Mouse (Mus musculus): Measurements from ENCODE around the gene Myod1.

The Myod1 gene

DNA sequence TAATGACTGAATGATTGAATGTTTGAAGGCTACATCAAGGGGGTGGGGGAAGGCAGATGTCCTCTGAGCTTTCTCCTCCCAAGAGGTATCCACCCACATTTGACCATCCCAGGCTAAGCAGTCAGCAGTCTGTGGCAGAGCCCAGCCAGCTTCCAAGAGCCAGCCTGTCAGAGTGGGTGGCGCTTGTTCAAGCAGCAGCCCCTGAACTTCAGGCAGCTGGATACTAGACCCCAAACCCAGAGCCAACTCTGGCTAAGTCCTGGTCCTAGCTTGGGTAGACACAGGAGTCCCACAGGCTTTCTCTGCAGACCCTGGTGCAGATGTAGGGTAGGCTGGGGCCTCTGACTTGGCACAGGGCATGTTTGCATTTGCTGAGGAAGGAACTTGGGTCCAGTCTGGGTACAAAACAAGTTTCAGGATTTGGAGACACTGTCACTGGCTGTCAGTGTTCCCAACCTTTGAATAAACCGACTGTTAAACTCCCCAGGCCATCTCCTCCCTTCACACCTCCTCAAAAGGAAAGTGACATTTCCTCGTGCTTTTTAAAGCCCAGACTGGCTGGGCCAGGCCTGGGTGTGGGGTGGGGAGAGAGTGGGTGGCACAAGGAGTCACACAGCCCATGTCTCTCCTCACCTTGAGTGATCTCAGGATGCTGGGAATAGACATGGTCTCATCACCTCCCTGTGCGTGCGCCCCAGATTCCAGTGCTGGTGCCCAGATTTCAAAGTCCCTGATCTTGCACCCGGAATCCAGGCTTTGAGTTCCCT lies 37.9 kb downstream of the Myod1 start:
- intact Hi-C loops (cut with DNase I): no loop called here

DNA sequence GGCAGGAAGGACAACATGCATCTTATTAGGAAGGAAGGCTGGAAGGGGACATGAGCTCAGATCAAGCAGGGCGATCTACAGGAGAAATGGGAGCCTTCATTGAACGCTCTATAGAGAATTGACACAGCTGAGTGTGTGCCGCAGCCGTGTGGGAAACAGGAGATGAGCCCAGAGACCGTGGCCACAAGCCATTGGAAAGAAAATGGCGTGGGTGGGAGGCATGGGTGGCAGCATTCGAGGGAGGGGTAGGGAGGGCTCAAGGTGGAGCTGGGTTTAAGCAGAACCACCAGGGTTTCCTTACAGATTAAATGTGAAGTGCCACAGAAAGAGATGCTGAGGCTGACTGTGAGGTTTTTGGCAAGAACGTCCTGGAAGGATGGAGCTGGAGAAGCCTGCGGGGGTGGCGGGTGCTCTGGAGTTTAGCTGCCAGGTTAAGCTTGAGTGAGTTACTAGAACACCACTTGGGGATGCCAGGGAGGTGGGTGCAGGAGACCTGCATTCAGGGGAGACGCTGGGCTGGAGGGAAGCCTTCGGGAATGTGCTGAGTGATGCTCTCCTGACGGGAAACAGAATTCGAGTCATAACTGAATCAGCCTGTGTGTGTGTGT lies 39.6 kb downstream of the Myod1 start:
- intact Hi-C loops (cut with DNase I): no loop called here

DNA sequence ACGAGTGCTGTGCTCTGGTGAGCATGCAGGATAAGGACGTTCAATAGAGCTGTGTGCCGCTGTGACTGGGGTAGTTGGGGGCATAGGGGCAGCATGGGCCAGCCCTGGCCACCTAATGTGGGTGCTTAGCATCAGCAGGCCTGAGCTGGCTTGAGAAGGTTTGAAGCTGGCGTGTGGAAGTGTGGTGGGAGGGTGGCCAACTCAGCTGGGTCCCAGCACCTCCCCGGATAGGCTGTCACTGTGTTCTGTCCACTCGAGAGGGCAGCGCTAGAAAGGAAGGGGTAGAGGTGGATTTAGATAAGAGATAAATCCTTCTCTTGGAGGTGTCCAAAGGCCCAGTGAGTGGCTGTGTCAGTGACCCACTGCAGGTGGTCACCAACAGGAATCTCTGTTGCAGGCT lies 41.2 kb downstream of the Myod1 start:
- intact Hi-C loops (cut with DNase I): no loop called here

DNA sequence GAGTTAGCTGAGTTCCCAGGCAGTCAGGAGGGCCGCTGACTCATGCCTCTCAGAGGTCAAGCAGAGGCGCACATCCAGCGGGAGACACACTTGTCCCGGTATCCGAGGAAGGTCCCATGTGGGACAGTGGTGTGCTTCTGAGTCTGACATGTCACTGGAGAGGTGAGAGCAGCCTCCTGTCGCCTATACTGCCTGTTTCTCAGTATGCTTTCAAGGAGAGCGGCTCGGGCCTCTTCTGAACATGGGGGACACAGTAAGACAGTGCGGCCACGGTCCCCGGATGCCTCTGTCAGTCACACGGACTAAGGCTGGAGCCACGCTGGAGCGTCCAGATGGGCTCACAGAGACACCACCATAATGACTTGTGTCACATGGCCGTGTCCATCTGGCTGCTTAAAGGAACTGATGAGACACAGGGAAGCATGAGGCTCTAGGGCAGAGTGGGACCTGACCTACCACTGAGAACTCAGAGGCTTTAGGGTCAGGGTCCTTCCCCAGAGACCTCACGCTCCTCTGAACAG lies 41.9 kb downstream of the Myod1 start:
- intact Hi-C loops (cut with DNase I): no loop called here

DNA sequence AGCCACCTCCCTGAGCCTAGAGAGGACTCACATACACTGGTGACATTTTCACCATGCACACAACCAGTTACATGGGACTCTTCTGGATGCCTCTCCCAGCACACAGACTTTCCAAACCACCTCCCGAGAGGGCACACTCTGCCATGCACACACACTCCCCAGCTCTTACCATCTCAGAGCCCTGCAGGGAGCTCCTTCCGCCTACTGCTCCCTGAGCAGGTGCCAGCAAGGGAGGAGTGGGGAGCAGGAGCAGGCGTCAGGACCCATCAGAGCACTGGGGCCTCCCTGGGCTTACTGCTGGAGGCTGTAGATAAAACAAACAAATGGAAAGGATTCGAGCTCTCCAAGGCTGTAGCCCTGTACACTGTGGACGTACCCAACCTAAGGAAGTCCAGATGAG lies 45.3 kb downstream of the Myod1 start:
- intact Hi-C loops (cut with DNase I): no loop called here

DNA sequence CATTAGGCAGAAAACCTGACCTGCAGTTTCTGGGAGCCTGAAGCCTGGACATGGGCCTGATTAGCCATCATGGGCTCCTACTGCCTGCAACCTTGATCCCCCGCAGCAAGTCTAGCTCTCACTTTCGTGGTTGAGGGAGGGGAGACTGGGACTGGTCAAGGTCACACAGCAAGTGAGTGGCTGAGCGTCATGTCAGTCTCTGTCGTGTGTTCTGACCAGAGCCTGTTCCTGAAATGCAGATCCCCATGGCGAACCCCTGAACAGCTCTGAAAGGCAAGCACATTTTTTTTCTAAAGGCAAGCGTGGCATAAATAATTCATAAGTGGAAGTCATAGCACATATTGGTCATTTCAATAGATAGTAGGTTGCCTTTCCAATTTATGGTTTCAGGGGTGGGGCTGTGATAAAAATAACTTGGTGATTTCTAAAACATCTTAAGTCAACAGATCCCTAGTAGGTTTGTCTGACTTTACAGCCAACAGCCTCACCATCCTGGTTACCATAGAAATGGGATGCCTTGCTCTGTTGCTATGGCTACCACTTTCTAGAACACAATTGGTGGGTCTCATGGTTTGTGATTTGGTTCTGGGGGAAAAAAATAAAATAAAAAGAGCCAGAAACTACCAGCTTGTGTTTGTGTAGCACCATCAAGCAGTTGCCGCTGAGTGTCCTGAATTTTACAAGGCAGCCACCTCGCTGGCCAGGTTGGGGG lies 45.9 kb downstream of the Myod1 start:
- intact Hi-C loops (cut with DNase I): no loop called here

DNA sequence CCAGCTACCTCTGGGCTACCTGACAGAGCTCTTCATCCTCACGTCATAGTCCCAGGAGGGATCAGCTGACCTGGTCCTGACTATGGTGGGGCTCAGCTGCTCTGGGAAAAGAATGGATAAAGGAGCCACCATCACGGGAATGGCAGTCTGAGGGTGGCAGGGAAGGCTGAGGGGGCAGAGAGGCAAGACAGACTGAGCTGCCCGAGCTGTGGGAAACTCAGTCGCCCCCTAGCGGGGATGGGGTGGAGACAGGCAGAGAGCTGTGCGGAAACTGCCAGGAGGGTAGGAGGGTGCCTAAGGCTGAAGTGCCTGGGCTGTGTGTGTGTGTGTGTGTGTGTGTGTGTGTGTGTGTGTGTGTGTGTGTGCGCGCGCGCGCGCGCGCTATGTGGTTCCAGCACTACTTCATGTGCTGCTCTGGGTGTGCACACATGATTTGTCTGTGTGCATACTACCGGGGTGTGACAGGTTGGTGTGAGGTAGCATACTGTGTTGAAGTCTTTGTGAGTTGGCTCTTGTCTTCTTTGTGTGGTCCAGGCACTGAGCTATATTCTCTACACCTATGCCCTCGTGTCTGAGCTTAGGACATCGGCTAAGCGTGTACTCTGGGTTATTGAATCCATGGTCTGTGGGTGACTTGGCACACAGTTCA lies 46.6 kb downstream of the Myod1 start:
- intact Hi-C loops (cut with DNase I): no loop called here

DNA sequence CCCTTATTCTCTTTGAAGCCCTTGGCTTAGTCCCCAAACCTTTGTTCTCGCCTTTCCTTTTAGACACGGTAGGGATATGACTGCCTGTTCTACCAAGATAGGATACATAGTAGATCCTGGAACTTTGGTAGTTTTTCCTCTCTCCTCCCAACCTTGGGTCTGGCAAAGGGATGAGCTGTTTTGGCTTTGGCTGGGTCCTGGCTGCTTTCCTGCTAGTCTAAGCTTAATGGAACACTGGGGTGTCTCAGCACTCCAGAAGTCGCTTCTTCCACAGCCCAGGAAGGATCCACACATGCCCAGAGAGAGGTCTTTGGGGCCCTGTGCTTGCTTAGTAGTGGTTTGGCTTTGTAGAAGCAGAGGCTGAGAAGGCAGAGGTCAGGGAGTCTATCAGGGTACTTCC lies 47.7 kb downstream of the Myod1 start:
- intact Hi-C loops (cut with DNase I): no loop called here

DNA sequence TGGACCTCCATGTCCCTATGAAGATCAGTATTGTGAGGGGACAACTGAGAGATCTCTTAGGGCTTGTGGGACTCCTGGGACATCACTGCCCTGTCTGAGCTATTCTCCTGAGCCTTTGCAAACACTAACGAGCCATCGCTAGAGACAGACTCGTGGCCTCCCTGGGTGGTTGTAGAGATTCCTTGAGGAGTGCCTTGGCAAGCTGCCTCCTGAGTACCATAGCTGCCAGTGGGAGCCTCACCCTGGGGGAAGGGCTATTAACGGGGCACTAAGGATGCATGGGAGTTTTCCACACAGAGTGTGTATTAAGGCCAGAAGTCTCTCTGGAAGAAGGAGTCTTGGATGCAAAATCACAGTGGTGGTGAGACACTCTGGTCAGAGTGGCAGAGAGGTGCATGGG lies 48.7 kb downstream of the Myod1 start:
- intact Hi-C loops (cut with DNase I): no loop called here
